Mouse (Mus musculus): ENCODE results near the gene Vps45. TPM values are rescaled to one million over a fixed set of nuclear protein-coding genes. Genes with fewer than 3 reads are reported as not detected.

Vps45 gene
- total and polyA plus RNA-seq, 2 experiments from 2014 or later, result 10.5 to 49.4 TPM

- 68% methylated on average over 1 of the region's 1 CpGs for WGBS
- Histone ChIP-seq H3K4me1 (ENCODE audit: control insufficient read depth, insufficient read depth) (no peaks in the 10 kb centered on the region), H3K4me3 (ENCODE audit: low read depth, low read length) (no peak overlapping the region), H3K9ac (replicated peaks; ENCODE audit: low read depth, low read length) (no peak overlapping the region), H3K36me3 (replicated peaks; ENCODE audit: control insufficient read depth, insufficient read depth, low read length) (0 out of 2 replicates have a peak, but pooled peaks cover 7% of the 10 kb centered on the region), H3K9me3 (replicated peaks; ENCODE audit: control insufficient read depth, low read length) (no peaks in the 10 kb centered on the region), H3K27me3 (ENCODE audit: control insufficient read depth, insufficient read depth, low read length) (no peaks in the 10 kb centered on the region), H3K27ac (ENCODE audit: low read depth) (no peak overlapping the region), H3K4me2 (ENCODE audit: low read depth, low read length) (no peak overlapping the region)
- DNase-seq (ENCODE audit: low spot score), result no peak
- TF ChIP-seq CTCF (IDR thresholded peaks at IDR 0.05; ENCODE audit: low read depth), result no peak
- no peak for TF ChIP-seq EP300 (IDR thresholded peaks at IDR 0.05; ENCODE audit: low read depth)
- ATAC-seq (ENCODE audit: insufficient read depth, low read depth), result no peak
These were observed 30.4 kb downstream of the Vps45 start for GRCm38 (mm10) chr3:96027875-96028274.

GRCm38 (mm10) chr3:96027145-96027544, 31.1 kb downstream of the Vps45 start:
- no peak for ATAC-seq (ENCODE audit: insufficient read depth, low read depth)
- 81% methylated on average over 1 of the region's 1 CpGs for WGBS
- TF ChIP-seq CTCF (IDR thresholded peaks at IDR 0.05; ENCODE audit: low read depth), result no peak

GRCm38 (mm10) chr3:96021421-96022128, 36.7 kb downstream of the Vps45 start:
- Histone ChIP-seq H3K36me3 (replicated peaks; ENCODE audit: control insufficient read depth, insufficient read depth, low read length) (0 out of 2 replicates have a peak, but pooled peaks cover 3% of the 10 kb centered on the region), H3K4me2 (ENCODE audit: low read depth, low read length) (no peak overlapping the region), H3K27ac (ENCODE audit: low read depth) (no peak overlapping the region), H3K27me3 (ENCODE audit: control insufficient read depth, insufficient read depth, low read length) (no peaks in the 10 kb centered on the region), H3K9ac (replicated peaks; ENCODE audit: low read depth, low read length) (no peak overlapping the region), H3K4me3 (ENCODE audit: low read depth, low read length) (no peak overlapping the region), H3K9me3 (replicated peaks; ENCODE audit: control insufficient read depth, low read length) (no peaks in the 10 kb centered on the region), H3K4me1 (ENCODE audit: control insufficient read depth, insufficient read depth) (0 out of 2 replicates have a peak, but pooled peaks cover 7% of the 10 kb centered on the region)
- DNase-seq (ENCODE audit: low spot score), result no peak
- 71% methylated on average over 5 of the region's 5 CpGs for WGBS
- ATAC-seq (ENCODE audit: insufficient read depth, low read depth), result no peak
- TF ChIP-seq EP300 (IDR thresholded peaks at IDR 0.05; ENCODE audit: low read depth), result no peak
- TF ChIP-seq CTCF (IDR thresholded peaks at IDR 0.05; ENCODE audit: low read depth), result no peak

More at GRCm38 (mm10) chr3:96027145-96027544, 31.1 kb downstream of the Vps45 start:
- Histone ChIP-seq H3K4me2 (ENCODE audit: low read depth, low read length) (no peak overlapping the region), H3K4me1 (ENCODE audit: control insufficient read depth, insufficient read depth) (no peaks in the 10 kb centered on the region), H3K9me3 (replicated peaks; ENCODE audit: control insufficient read depth, low read length) (no peaks in the 10 kb centered on the region), H3K9ac (replicated peaks; ENCODE audit: low read depth, low read length) (no peak overlapping the region), H3K36me3 (replicated peaks; ENCODE audit: control insufficient read depth, insufficient read depth, low read length) (0 out of 2 replicates have a peak, but pooled peaks cover 7% of the 10 kb centered on the region), H3K27ac (ENCODE audit: low read depth) (no peak overlapping the region), H3K27me3 (ENCODE audit: control insufficient read depth, insufficient read depth, low read length) (no peaks in the 10 kb centered on the region), H3K4me3 (ENCODE audit: low read depth, low read length) (no peak overlapping the region)
- no peak for DNase-seq (ENCODE audit: low spot score)

- no peak for TF ChIP-seq CTCF (IDR thresholded peaks at IDR 0.05; ENCODE audit: low read depth)
- H3K9ac ChIP-seq (replicated peaks; ENCODE audit: low read depth, low read length), result no peak overlapping the region
- no peaks in the 10 kb centered on the region for H3K9me3 ChIP-seq (replicated peaks; ENCODE audit: control insufficient read depth, low read length)
- H3K4me3 ChIP-seq (ENCODE audit: low read depth, low read length), result no peak overlapping the region
- WGBS, result 68% methylated on average over 1 of the region's 1 CpGs
- no peak overlapping the region for H3K4me2 ChIP-seq (ENCODE audit: low read depth, low read length)
- ATAC-seq (ENCODE audit: insufficient read depth, low read depth) (no peak), DNase-seq (ENCODE audit: low spot score) (no peak)
- 0 out of 2 replicates have a peak, but pooled peaks cover 8% of the 10 kb centered on the region for H3K4me1 ChIP-seq (ENCODE audit: control insufficient read depth, insufficient read depth)
- H3K27ac ChIP-seq (ENCODE audit: low read depth), result no peak overlapping the region
- H3K27me3 ChIP-seq (ENCODE audit: control insufficient read depth, insufficient read depth, low read length), result no peaks in the 10 kb centered on the region
- 0 out of 2 replicates have a peak, but pooled peaks cover 3% of the 10 kb centered on the region for H3K36me3 ChIP-seq (replicated peaks; ENCODE audit: control insufficient read depth, insufficient read depth, low read length)
These were observed 37.5 kb downstream of the Vps45 start for GRCm38 (mm10) chr3:96020735-96021134.

- H3K4me3 ChIP-seq (ENCODE audit: low read depth, low read length), result no peak overlapping the region
- no peaks in the 10 kb centered on the region for H3K27me3 ChIP-seq (ENCODE audit: control insufficient read depth, insufficient read depth, low read length)
- H3K9ac ChIP-seq (replicated peaks; ENCODE audit: low read depth, low read length), result no peak overlapping the region
- H3K4me1 ChIP-seq (ENCODE audit: control insufficient read depth, insufficient read depth), result peaks cover 16% of the 10 kb centered on the region
- no peaks in the 10 kb centered on the region for H3K36me3 ChIP-seq (replicated peaks; ENCODE audit: control insufficient read depth, insufficient read depth, low read length)
- H3K27ac ChIP-seq (ENCODE audit: low read depth), result peak overlapping the region; percentile 46; the same call in 1 of the 2 replicates
- H3K4me2 ChIP-seq (ENCODE audit: low read depth, low read length), result no peak overlapping the region
- WGBS, result 57% methylated on average over 5 of the region's 5 CpGs
- ATAC-seq (ENCODE audit: insufficient read depth, low read depth) (peak; percentile 29; the same call in 1 of the 2 replicates), DNase-seq (ENCODE audit: low spot score) (peak; percentile 54)
- TF ChIP-seq EP300 (IDR thresholded peaks at IDR 0.05; ENCODE audit: low read depth) (no peak), CTCF (IDR thresholded peaks at IDR 0.05; ENCODE audit: low read depth) (no peak)
- no peaks in the 10 kb centered on the region for H3K9me3 ChIP-seq (replicated peaks; ENCODE audit: control insufficient read depth, low read length)
These were observed 40.8 kb downstream of the Vps45 start for GRCm38 (mm10) chr3:96017461-96017860.
